Mouse (Mus musculus): ENCODE results near the gene Olfml3.

- TF ChIP-seq FLI1 (IDR thresholded peaks at IDR 0.05; ENCODE audit: low read length) (no peak), GATA1 (IDR thresholded peaks at IDR 0.05; ENCODE audit: borderline replicate concordance, low read length) (no peak)
Measured at GRCm38 (mm10) chr3:103774009-103774408, 36.2 kb upstream of the Olfml3 start.
